Mouse (Mus musculus) cortical plate, adult 2 months (tissue): Measurements from ENCODE around the gene Lrp1.

Experiments used
- CTCF ChIP-seq: fragments of 200-500 bp; IDR thresholded peaks from 2 replicates; pipeline ENCODE4 v1.5.1; 2011; ENCODE audit warnings: mild to moderate bottlenecking, control low read depth, low read length; ENCODE audit not compliant: insufficient read depth; ENCODE audit errors: extremely low read depth
- POLR2A ChIP-seq: fragments of 200-500 bp; IDR thresholded peaks from 2 replicates; pipeline ENCODE4 v1.6.1; 2011; ENCODE audit warnings: mild to moderate bottlenecking, low read length, control low read depth; ENCODE audit not compliant: insufficient read depth; ENCODE audit errors: extremely low read depth

GRCm38 (mm10) chr10:127640421-127640820 lies 19.5 kb upstream of the Lrp1 start:
- TF ChIP-seq CTCF = no peak
- no peak for TF ChIP-seq POLR2A
